Mouse (Mus musculus) brain, embryonic 14.5 days (tissue): ENCODE measurements around the gene Tmem87a.

Experiments
- CTCF ChIP-seq: fragments of 200-500 bp; IDR thresholded peaks from 2 replicates; pipeline ENCODE4 v1.5.1; 2012; ENCODE audit warnings: inconsistent platforms, mild to moderate bottlenecking, moderate library complexity, borderline replicate concordance; ENCODE audit not compliant: insufficient read depth, insufficient read length; ENCODE audit errors: extremely low read depth
- POLR2A ChIP-seq: fragments of 200-500 bp; IDR thresholded peaks from 2 replicates; pipeline ENCODE4 v1.6.1; 2012; ENCODE audit warnings: mild to moderate bottlenecking, inconsistent platforms, borderline replicate concordance; ENCODE audit not compliant: poor library complexity, insufficient read depth, insufficient read length, severe bottlenecking; ENCODE audit errors: extremely low read depth

DNA sequence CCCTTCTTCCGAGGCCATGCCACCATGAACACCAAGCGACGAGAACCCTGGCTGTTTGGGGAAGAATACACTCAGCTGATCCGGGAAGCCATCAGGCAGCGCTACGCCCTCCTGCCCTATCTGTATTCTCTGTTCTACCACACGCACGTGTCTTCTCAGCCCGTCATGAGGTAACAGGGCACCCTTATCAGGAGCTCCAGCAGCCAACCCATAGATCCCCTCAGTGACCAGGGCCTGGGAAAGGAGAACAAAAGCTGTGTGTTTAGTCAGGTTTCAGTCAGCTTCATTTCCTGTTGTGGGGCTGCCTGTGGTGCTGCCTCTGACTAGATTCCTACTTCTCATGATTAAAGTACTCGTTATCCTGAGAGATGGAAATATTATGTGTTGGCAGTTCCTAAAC lies 42.5 kb upstream of the Tmem87a start:
- TF ChIP-seq POLR2A (no peak), CTCF (no peak)
